Mouse (Mus musculus) subcutaneous adipose tissue, adult 2 months (tissue): ENCODE data around the gene Gm21783. TPM values are rescaled to one million over a fixed set of nuclear protein-coding genes. Genes with fewer than 3 reads are reported as not detected.

ENCODE experiments used
- polyA plus RNA-seq: library from polyadenylated mRNA; depleted of rRNA; stranded (reverse); fragments of >200 nt; gene quantifications from 2 replicates; pipeline ENCODE4 v1.2.3, GENCODE M21; 2012; ENCODE audit warnings: low replicate concordance; rRNA removed

The Gm21783 gene
- not detected in 2 replicates for polyA plus RNA-seq

GRCm38 (mm10) chrY:44981163-44981562 lies at the start of gene Gm21783:
Gm21783 (minus strand) TSS chrY:44981263.

